Mouse (Mus musculus) small intestine, adult 2 months (tissue): ENCODE results near the gene Serpina12. TPM values are rescaled to one million over a fixed set of nuclear protein-coding genes. Genes with fewer than 3 reads are reported as not detected.

Experiments used
- H3K27ac ChIP-seq: fragments of 200-500 bp; 2 replicates; pipeline ENCODE4 v1.5.1; 2012; ENCODE audit warnings: low read depth, low read length, control low read depth, inconsistent platforms; ENCODE audit not compliant: insufficient read depth
- H3K27me3 ChIP-seq: fragments of 200-500 bp; 2 replicates; pipeline ENCODE4 v1.6.1; 2012; ENCODE audit warnings: mild to moderate bottlenecking, moderate library complexity, low read length, inconsistent platforms; ENCODE audit not compliant: control insufficient read depth, insufficient read depth
- H3K36me3 ChIP-seq: fragments of 200-500 bp; 2 replicates; pipeline ENCODE4 v1.6.1; 2012; ENCODE audit warnings: mild to moderate bottlenecking, low read length, control low read depth, inconsistent platforms; ENCODE audit not compliant: control insufficient read depth, insufficient read depth
- H3K4me1 ChIP-seq: fragments of 200-500 bp; 2 replicates; pipeline ENCODE4 v1.6.1; 2012; ENCODE audit warnings: low read length, inconsistent platforms, mixed read lengths; ENCODE audit not compliant: control insufficient read depth, insufficient read depth, insufficient read length
- H3K4me3 ChIP-seq: fragments of 200-500 bp; 2 replicates; pipeline ENCODE4 v1.5.1; 2012; ENCODE audit warnings: low read depth, mild to moderate bottlenecking, control low read depth, inconsistent platforms, low read length, moderate library complexity
- CTCF ChIP-seq: fragments of 200-500 bp; IDR thresholded peaks from 2 replicates; pipeline ENCODE4 v1.5.1; 2012; ENCODE audit warnings: low read depth, mild to moderate bottlenecking, control low read depth, inconsistent platforms, low read length, moderate library complexity, mixed read lengths; ENCODE audit not compliant: insufficient replicate concordance, insufficient read length; ENCODE audit errors: extremely low read depth
- POLR2A ChIP-seq: fragments of 200-500 bp; IDR thresholded peaks from 2 replicates; pipeline ENCODE4 v1.6.1; 2012; ENCODE audit warnings: low read depth, mild to moderate bottlenecking, control low read depth, inconsistent platforms, low read length, moderate library complexity
- whole genome bisulfite sequencing: fragments of 180-500 bp; shearing (Covaris S2); methylation state at CpG from one replicate; pipeline ENCODE4 v1.1.7; 2018; 5-methylcytosine and 5-hydroxymethylcytosine counted together
- polyA plus RNA-seq: library from polyadenylated mRNA; depleted of rRNA; stranded (reverse); fragments of >200 nt; gene quantifications from 2 replicates; pipeline ENCODE4 v1.2.3, GENCODE M21; 2012

Gene Serpina12
- polyA plus RNA-seq, 1 experiment: not detected

DNA sequence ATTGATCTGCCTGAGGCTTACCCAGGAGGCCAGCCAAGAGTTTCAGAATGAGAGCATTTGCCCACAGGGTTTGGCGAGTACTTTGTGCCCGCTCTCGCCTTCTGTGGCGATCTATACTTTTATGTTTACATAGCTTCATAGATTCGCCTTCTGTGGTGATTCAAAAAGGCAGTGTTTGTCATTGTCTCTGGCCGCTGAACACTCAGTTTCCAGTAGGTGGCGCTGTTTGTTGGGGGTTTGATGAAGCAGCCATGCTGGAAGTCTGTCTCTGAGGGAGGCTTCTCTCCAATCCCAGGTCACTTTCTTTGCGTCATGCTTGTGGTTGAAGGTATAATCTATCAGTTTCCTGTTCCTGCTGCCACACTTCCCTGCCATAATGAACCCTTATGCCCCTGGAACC, 22.0 kb upstream of the Serpina12 start:
- Histone ChIP-seq H3K36me3 (no peaks in the 10 kb centered on the region), H3K4me3 (no peak overlapping the region), H3K27me3 (no peaks in the 10 kb centered on the region), H3K4me1 (no peaks in the 10 kb centered on the region), H3K27ac (no peak overlapping the region)
- 13% methylated on average over 8 of the region's 8 CpGs for WGBS
- TF ChIP-seq POLR2A: no peak
- peak; percentile 74; the same call in 1 of the 2 replicates for TF ChIP-seq CTCF

DNA sequence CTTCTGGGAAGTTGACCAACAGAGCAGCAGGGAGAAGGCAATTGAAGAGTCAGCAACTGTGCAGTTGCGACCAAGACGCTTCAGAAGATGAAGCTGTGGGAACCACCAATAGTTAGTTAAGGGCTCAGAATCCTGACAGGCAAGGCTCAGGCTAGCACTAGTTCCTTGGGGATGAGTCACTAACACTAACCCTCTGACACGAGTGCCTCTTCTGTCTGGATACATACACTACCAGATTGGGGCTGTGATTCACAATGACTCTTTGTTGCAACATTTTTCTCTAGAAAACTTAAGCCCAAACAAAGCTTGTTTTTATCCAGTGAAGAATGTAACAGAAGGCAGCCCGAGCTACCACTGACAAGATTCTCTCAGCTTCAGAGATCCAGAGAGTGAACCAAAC, 20.8 kb upstream of the Serpina12 start:
- H3K27me3 ChIP-seq: no peaks in the 10 kb centered on the region

DNA sequence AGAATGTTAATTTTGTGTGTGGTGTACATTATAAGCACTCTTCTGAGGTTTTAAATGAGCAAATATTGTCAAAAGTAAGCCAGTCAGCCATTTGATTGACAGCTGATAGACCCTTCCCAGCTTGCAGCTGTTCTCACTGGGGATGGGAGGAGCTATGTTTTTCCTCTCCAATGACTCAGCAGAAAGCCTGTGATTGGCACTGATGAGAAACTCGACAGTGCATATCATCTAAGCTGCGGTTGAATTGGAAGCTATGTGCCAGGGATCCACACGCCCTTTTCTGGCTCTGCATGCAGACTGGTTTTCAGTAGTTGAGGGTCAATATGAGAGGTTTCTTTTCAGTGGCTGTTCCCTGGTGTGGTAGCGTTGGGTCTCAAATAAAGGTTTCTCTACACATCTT, 20.3 kb upstream of the Serpina12 start:
- Histone ChIP-seq H3K4me1 (no peaks in the 10 kb centered on the region), H3K4me3 (no peak overlapping the region), H3K36me3 (no peaks in the 10 kb centered on the region), H3K27me3 (no peaks in the 10 kb centered on the region), H3K27ac (0 out of 2 replicates have a peak overlapping the region, but pooled peaks have one; percentile 18)
- 29% methylated on average over 4 of the region's 4 CpGs for WGBS
- no peak for TF ChIP-seq POLR2A
- TF ChIP-seq CTCF: no peak

More for the DNA sequence above, 20.8 kb upstream of the Serpina12 start:
- TF ChIP-seq CTCF: no peak
- no peak for TF ChIP-seq POLR2A
- no peaks in the 10 kb centered on the region for H3K36me3 ChIP-seq
- no peaks in the 10 kb centered on the region for H3K4me1 ChIP-seq
- WGBS: 65% methylated on average over 4 of the region's 4 CpGs
- no peak overlapping the region for H3K4me3 ChIP-seq
- H3K27ac ChIP-seq: peak overlapping the region; percentile 49; the same call in 1 of the 2 replicates

- Histone ChIP-seq H3K36me3 (no peaks in the 10 kb centered on the region), H3K4me3 (no peak overlapping the region), H3K27ac (no peak overlapping the region), H3K27me3 (no peaks in the 10 kb centered on the region), H3K4me1 (no peaks in the 10 kb centered on the region)
- 43% methylated on average over 2 of the region's 2 CpGs for WGBS
- TF ChIP-seq CTCF: no peak
- TF ChIP-seq POLR2A: no peak
Measured at GRCm38 (mm10) chr12:104061862-104062261, 17.6 kb upstream of the Serpina12 start.

- Histone ChIP-seq H3K36me3 (no peaks in the 10 kb centered on the region), H3K27me3 (no peaks in the 10 kb centered on the region), H3K4me3 (no peak overlapping the region), H3K4me1 (no peaks in the 10 kb centered on the region), H3K27ac (no peak overlapping the region)
- TF ChIP-seq CTCF: no peak
- no peak for TF ChIP-seq POLR2A
- WGBS: 75% methylated on average over 6 of the region's 6 CpGs
Measured at GRCm38 (mm10) chr12:104060126-104060525, 15.9 kb upstream of the Serpina12 start.

DNA sequence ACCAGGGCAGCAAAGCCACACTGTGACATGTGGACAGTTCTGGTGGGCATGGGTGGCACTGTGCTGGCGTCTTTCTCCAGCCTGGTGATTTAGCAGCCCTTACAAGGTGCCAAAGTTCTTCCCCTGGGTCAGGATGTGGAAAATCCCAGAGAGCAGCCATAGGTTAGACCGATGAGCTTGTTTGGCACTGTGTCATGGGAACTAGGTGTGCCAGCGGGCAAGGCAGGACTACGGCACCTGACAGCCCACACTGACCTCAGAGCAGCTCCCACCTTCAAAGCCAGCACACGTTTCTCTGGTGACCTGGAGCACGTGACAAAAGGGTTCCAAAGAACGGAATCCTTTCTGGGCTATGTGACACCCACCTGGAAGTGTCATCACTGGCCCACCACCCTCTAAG, 13.3 kb upstream of the Serpina12 start:
- Histone ChIP-seq H3K4me3 (no peak overlapping the region), H3K4me1 (no peaks in the 10 kb centered on the region), H3K27me3 (no peaks in the 10 kb centered on the region), H3K27ac (peak overlapping the region; percentile 68), H3K36me3 (no peaks in the 10 kb centered on the region)
- TF ChIP-seq POLR2A: no peak
- TF ChIP-seq CTCF: no peak
- 73% methylated on average over 7 of the region's 7 CpGs for WGBS

GRCm38 (mm10) chr12:104057050-104057449, 12.8 kb upstream of the Serpina12 start:
- peak overlapping the region; percentile 68 for H3K27ac ChIP-seq
- H3K36me3 ChIP-seq: no peaks in the 10 kb centered on the region
- no peak overlapping the region for H3K4me3 ChIP-seq
- 28% methylated on average over 4 of the region's 4 CpGs for WGBS
- TF ChIP-seq CTCF (no peak), POLR2A (no peak)
- no peaks in the 10 kb centered on the region for H3K27me3 ChIP-seq
- H3K4me1 ChIP-seq: no peaks in the 10 kb centered on the region

DNA sequence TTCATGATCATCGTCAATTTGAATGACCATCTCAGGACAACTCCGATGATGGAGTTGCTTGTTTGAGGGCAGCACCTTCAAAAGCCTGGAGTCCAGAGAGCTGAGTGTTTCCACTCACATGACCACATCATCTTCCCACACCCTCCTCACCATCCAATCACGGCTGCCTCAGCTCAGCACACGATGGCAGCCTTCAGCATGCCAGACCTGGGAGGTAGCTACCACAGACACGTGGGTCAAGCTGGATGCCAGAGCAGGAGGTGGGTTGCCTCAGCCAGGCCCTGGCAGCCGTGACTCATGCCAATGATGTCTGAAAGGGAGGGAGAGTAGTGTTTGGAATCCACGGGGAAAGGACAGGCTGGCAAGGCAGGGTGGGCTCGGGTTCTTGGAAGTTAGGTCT, 11.5 kb upstream of the Serpina12 start:
- no peak for TF ChIP-seq POLR2A
- TF ChIP-seq CTCF: no peak
- no peak overlapping the region for H3K4me3 ChIP-seq
- no peaks in the 10 kb centered on the region for H3K4me1 ChIP-seq
- 66% methylated on average over 8 of the region's 8 CpGs for WGBS
- no peaks in the 10 kb centered on the region for H3K27me3 ChIP-seq
- H3K36me3 ChIP-seq: no peaks in the 10 kb centered on the region
- H3K27ac ChIP-seq: no peak overlapping the region
